Mouse (Mus musculus) erythroblast, embryonic 14.5 days (primary cell): ENCODE data around the gene Rbms2. TPM values are rescaled to one million over a fixed set of nuclear protein-coding genes. Genes with fewer than 3 reads are reported as not detected.

ENCODE experiments used
- H3K27me3 ChIP-seq: 2 replicates; pipeline ENCODE4 v1.6.1; 2012; ENCODE audit warnings: inconsistent platforms; ENCODE audit not compliant: control insufficient read depth
- H3K36me3 ChIP-seq: 2 replicates; pipeline ENCODE4 v1.6.1; 2012; ENCODE audit warnings: mild to moderate bottlenecking, inconsistent platforms; ENCODE audit not compliant: control insufficient read depth
- H3K4me1 ChIP-seq: 2 replicates; pipeline ENCODE4 v1.6.1; 2012; ENCODE audit warnings: inconsistent platforms; ENCODE audit not compliant: control insufficient read depth
- H3K4me3 ChIP-seq: replicated peaks from 2 replicates; pipeline ENCODE3; 2012; ENCODE audit warnings: moderate library complexity, mild to moderate bottlenecking, inconsistent platforms
- H3K9me3 ChIP-seq: 2 replicates; pipeline ENCODE4 v1.6.1; 2012; ENCODE audit warnings: low read length, inconsistent platforms, mixed read lengths; ENCODE audit not compliant: control insufficient read depth
- GATA1 ChIP-seq: IDR thresholded peaks from 2 replicates; pipeline ENCODE4 v1.6.1; 2012; ENCODE audit warnings: low read length, inconsistent platforms, mixed read lengths
- TAL1 ChIP-seq: IDR thresholded peaks from 3 replicates; pipeline ENCODE4 v1.6.1; 2012; ENCODE audit warnings: low read length, inconsistent platforms, mixed read lengths
- polyA plus RNA-seq: library from polyadenylated mRNA; stranded (reverse); fragments of >175 nt; gene quantifications from 2 replicates; pipeline ENCODE4 v1.2.3, GENCODE M21; 2012

Gene Rbms2
- polyA plus RNA-seq, 1 experiment: 0.72 TPM

GRCm38 (mm10) chr10:128150941-128151340 lies 29.2 kb downstream of the Rbms2 start:
- Histone ChIP-seq H3K27me3 (no peaks in the 10 kb centered on the region), H3K4me3 (no peak overlapping the region), H3K4me1 (peaks cover 26% of the 10 kb centered on the region), H3K36me3 (peaks cover 9% of the 10 kb centered on the region), H3K9me3 (no peaks in the 10 kb centered on the region)
- TF ChIP-seq TAL1 (no peak), GATA1 (no peak)

GRCm38 (mm10) chr10:128149592-128149991 lies 30.5 kb downstream of the Rbms2 start:
- Histone ChIP-seq H3K36me3 (peaks cover 11% of the 10 kb centered on the region), H3K4me1 (peaks cover 26% of the 10 kb centered on the region), H3K4me3 (peak overlapping the region; percentile 67), H3K27me3 (no peaks in the 10 kb centered on the region), H3K9me3 (no peaks in the 10 kb centered on the region)
- TF ChIP-seq GATA1 (no peak), TAL1 (no peak)

- no peaks in the 10 kb centered on the region for H3K27me3 ChIP-seq
- no peak for TF ChIP-seq TAL1
- TF ChIP-seq GATA1: no peak
- peaks cover 11% of the 10 kb centered on the region for H3K36me3 ChIP-seq
- no peaks in the 10 kb centered on the region for H3K9me3 ChIP-seq
- H3K4me1 ChIP-seq: peaks cover 26% of the 10 kb centered on the region
- H3K4me3 ChIP-seq: peak overlapping the region; percentile 67
Observed at GRCm38 (mm10) chr10:128148789-128149365, 31.2 kb downstream of the Rbms2 start.

DNA sequence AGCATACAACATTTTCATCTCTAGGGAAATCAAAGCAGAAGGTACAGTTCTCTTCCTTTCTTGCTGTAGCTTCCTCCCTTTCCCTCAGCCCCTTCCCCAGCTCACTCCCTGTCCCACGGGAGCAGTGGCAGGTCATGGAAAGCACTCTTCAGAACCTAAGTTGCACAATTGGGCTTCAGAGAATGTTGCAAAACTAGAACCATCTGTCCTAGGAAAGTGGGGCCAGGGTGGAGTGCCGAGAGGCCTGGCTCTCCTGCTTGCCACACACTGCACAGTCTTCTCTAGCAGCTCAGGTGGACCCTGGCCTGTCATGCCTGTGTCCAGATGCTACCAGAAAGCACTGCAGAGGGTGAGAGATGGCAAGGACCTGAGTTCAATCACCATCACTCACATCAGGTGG lies 35.1 kb downstream of the Rbms2 start:
- no peaks in the 10 kb centered on the region for H3K9me3 ChIP-seq
- no peaks in the 10 kb centered on the region for H3K27me3 ChIP-seq
- H3K36me3 ChIP-seq: peaks cover 15% of the 10 kb centered on the region
- H3K4me1 ChIP-seq: peaks cover 18% of the 10 kb centered on the region
- no peak overlapping the region for H3K4me3 ChIP-seq
- TF ChIP-seq TAL1: no peak
- no peak for TF ChIP-seq GATA1

- no peaks in the 10 kb centered on the region for H3K9me3 ChIP-seq
- H3K27me3 ChIP-seq: no peaks in the 10 kb centered on the region
- H3K4me3 ChIP-seq: no peak overlapping the region
- peaks cover 5% of the 10 kb centered on the region for H3K4me1 ChIP-seq
- H3K36me3 ChIP-seq: peaks cover 15% of the 10 kb centered on the region
- TF ChIP-seq TAL1 (no peak), GATA1 (no peak)
Observed at GRCm38 (mm10) chr10:128143659-128144058, 36.4 kb downstream of the Rbms2 start.

DNA sequence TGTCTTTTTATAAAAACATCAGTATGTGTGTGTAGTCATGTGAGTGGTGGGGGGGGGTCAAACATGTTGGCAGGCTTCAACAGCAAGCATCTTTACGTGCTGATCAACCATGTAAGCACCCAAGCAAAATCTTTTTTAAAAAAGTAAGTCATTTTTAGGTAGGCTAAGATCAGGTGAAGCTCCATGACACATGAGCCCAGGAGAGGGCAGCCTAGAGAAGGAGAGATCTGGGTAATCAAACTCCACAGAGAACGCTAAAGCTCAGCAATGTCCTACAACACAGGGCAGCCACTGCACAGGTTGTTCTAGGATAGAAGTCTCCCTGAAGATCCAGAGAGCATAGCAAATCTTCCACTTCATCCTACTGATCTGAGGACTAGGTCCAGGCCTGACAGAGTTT lies 37.9 kb downstream of the Rbms2 start:
- H3K4me3 ChIP-seq: no peak overlapping the region
- H3K4me1 ChIP-seq: peaks cover 5% of the 10 kb centered on the region
- peaks cover 21% of the 10 kb centered on the region for H3K36me3 ChIP-seq
- TF ChIP-seq GATA1: no peak
- TF ChIP-seq TAL1: no peak
- H3K27me3 ChIP-seq: no peaks in the 10 kb centered on the region
- no peaks in the 10 kb centered on the region for H3K9me3 ChIP-seq

DNA sequence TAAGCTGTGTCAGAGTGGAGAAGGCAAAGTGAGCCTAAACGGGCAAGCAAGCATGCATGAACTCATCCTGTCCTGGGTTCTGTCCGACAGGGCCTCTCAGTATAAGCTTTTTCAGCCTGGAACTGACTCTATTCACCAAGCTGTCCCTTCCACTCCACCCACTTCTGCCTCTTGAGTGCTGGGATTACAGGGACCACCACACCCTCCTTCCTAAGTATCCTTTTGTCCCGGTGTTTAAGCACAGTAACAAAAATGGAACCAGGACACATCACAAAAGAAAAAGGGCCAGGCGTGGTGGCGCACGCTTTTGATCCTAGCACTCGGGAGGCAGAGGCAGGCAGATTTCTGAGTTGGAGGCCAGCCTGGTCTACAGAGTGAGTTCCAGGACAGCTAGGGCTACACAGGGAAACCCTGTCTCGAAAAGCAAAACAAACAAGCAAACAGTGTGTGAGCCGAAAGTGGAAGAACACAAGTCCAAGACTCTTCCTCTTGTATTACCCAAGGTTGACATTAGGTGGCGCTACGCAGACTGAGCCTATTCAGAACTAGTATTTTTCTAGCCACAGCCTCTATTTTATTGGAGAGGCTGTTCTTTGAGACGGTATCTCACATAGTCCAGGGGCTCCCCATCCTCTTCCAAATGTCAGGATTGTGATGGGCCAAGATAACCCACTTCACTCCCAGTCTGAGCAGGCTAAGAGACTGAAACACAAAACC lies 39.7 kb downstream of the Rbms2 start:
- TF ChIP-seq TAL1 (no peak), GATA1 (no peak)
- no peak overlapping the region for H3K4me3 ChIP-seq
- peaks cover 23% of the 10 kb centered on the region for H3K36me3 ChIP-seq
- no peaks in the 10 kb centered on the region for H3K27me3 ChIP-seq
- H3K4me1 ChIP-seq: peaks cover 3% of the 10 kb centered on the region; the same call in 1 of the 2 replicates
- H3K9me3 ChIP-seq: no peaks in the 10 kb centered on the region

DNA sequence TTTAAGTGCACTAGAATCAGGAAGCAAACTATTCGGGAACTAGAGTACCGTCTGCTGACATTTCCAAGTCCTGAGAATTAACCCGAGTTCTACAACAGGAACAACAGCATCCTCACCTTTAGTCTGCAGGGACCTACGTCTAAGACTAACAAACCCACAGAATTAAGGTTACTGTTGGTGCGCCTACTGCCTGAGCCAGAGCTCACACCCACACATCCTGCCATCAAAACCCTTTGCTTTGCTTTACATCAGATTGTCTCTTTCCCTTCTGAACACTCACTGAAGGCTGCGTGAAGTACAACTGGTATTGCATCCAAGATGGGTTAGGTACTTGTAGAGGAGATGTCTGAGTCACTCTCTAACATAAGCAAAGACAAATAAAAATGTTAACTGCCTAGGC lies 44.7 kb downstream of the Rbms2 start:
- no peak for TF ChIP-seq GATA1
- TF ChIP-seq TAL1: no peak
- H3K4me1 ChIP-seq: no peaks in the 10 kb centered on the region
- H3K36me3 ChIP-seq: peaks cover 36% of the 10 kb centered on the region
- no peaks in the 10 kb centered on the region for H3K9me3 ChIP-seq
- H3K4me3 ChIP-seq: no peak overlapping the region
- H3K27me3 ChIP-seq: no peaks in the 10 kb centered on the region

- Histone ChIP-seq H3K27me3 (no peaks in the 10 kb centered on the region), H3K4me1 (no peaks in the 10 kb centered on the region), H3K36me3 (peaks cover 45% of the 10 kb centered on the region), H3K9me3 (no peaks in the 10 kb centered on the region), H3K4me3 (no peak overlapping the region)
- TF ChIP-seq TAL1: no peak
- no peak for TF ChIP-seq GATA1
Observed at GRCm38 (mm10) chr10:128133650-128134332, 46.3 kb downstream of the Rbms2 start.
